Mouse (Mus musculus): ENCODE measurements around the gene Ankrd13a. TPM values are rescaled to one million over a fixed set of nuclear protein-coding genes. Genes with fewer than 3 reads are reported as not detected.
A peak's percentile ranks its signal among the peaks of the same experiment; 100 is the strongest.
"Not testable (repeated sequence)": the region's sequence is repeated elsewhere in the genome, so short reads cannot be mapped to it uniquely, and the experiment has no call there.

Gene Ankrd13a
- polyA plus RNA-seq, 1 experiment, result 118 TPM

DNA sequence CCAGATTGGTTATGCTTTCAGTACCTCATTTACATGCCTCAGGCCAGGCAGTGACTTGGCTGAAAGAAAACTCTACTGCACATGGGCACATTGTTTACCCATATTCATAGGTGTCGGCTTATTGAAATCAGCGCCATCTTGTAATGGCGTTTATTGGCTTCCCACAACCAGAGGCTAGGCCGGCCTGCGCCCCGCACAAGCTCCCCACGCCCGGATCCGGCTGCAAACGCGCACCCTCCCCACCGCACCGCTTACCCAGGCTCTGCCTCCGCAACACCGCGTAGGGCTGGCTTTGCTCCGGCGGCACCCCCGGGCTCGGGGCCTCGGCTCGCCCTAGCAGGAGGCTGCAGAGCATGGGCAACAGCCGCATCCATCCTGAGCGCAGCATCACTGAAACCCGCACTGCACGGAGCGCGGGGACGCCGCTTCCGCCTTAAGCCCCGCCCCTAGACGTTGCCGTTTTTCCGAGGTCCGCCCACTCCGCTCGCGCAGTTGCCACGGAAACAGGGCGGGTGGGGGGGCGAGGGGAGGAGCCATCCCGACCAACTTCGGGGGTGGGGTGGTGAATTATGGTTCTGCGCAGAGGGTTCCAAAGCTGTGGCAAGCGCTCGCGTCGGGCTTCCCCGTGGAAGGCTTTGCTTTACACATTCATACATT, 39.2 kb downstream of the Ankrd13a start:
- TF ChIP-seq GATA1 (IDR thresholded peaks at IDR 0.05; ENCODE audit: borderline replicate concordance, low read length) (no peak), FLI1 (IDR thresholded peaks at IDR 0.05; ENCODE audit: low read length) (no peak)
- H3K9me3 ChIP-seq, result no peaks in the 10 kb centered on the region
- H3K4me3 ChIP-seq (replicated peaks), result peak overlapping the region; percentile 96
- H3K27me3 ChIP-seq (replicated peaks), result no peaks in the 10 kb centered on the region
- H3K4me1 ChIP-seq, result peaks cover 65% of the 10 kb centered on the region
- H3K36me3 ChIP-seq (replicated peaks; ENCODE audit: low read length), result peaks cover 31% of the 10 kb centered on the region

DNA sequence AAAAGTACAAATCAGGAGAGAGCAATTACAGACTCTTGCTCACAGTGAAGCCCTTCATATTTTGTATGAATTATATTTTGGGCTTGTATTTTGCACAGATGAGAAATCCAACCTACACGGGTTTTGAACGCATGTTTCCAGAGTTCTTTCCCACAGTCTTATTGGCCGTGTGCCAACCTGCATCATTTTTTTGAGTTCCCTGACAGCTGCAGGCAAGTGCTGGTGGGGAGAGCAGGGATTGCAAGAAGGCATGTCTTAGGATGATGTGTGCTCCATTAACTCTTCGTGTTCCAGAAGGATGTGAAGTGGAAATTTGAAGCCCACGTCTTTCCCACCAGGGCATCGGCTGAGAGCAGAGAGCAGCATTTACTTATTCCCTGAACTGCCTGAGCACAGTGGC, 42.1 kb downstream of the Ankrd13a start:
- no peaks in the 10 kb centered on the region for H3K27me3 ChIP-seq (replicated peaks)
- TF ChIP-seq GATA1 (IDR thresholded peaks at IDR 0.05; ENCODE audit: borderline replicate concordance, low read length) (no peak), FLI1 (IDR thresholded peaks at IDR 0.05; ENCODE audit: low read length) (no peak)
- H3K4me3 ChIP-seq (replicated peaks), result no peak overlapping the region
- peaks cover 41% of the 10 kb centered on the region for H3K4me1 ChIP-seq
- H3K9me3 ChIP-seq, result peaks cover 10% of the 10 kb centered on the region
- H3K36me3 ChIP-seq (replicated peaks; ENCODE audit: low read length), result peaks cover 14% of the 10 kb centered on the region

DNA sequence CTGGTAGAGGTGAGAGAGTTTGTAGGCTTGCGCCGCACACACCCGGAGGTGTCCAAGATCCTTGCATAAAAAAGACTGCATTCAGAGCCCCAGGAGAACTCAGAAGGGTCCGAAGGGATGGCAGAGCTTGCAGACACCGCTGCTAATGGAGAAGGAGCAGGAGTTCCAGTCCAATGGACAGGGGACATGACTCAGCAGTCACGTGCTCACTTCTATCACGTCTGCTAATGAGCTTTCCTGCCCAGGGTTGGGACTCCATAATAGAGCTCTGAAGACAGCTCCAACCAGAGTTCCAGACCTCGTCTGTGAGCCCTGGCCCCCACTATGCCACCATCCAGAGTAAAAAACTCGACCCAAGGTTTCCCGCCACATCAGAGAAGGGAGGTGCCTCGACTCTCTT, 43.6 kb downstream of the Ankrd13a start:
- Histone ChIP-seq H3K4me1 (peaks cover 29% of the 10 kb centered on the region), H3K36me3 (replicated peaks; ENCODE audit: low read length) (peaks cover 10% of the 10 kb centered on the region), H3K9me3 (peaks cover 14% of the 10 kb centered on the region), H3K27me3 (replicated peaks) (no peaks in the 10 kb centered on the region), H3K4me3 (replicated peaks) (peak overlapping the region; percentile 70)
- TF ChIP-seq FLI1 (IDR thresholded peaks at IDR 0.05; ENCODE audit: low read length) (no peak), GATA1 (IDR thresholded peaks at IDR 0.05; ENCODE audit: borderline replicate concordance, low read length) (no peak)

DNA sequence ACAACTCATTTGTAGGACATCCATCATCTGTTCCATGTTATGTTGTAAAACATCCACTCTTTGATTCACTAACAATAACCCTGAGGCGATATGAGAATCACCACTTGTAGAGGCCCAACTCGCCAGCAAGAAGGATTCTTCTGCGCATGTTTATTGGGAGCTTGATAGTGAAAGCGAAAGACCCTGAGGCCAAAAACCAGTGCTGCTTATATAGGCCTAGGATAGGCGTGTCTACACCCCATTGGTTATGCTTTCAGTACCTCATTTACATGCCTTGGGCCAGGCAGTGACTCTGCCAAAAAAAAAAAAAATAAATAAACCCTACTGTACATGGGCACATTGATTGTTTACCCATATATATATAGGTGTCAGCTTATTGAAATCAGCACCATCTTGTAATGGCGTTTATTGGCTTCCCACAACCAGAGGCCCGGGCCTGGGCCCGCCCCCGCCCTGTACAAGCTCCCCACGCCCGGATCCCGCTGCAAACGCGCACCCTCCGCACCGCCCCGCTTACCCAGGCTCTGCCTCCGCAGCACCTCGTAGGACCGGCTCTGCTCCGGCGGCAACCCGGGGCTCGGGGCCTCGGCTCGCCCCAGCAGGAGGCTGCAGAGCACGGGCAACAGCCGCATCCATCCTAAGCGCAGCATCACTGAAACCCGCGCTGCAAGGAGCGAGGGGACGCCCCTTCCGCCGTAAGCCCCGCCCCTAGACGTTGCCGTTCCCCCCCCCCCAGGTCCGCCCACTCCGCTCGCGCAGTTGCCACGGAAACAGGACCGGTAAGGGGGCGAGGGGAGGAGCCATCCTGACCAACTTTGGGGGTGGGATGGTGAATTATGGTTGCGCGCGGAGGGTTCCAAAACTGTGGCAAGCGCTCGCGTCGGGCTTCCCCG, 48.6 kb downstream of the Ankrd13a start, which contains the start of gene 1500011B03Rik:
Gene 1500011B03Rik (minus strand): TSS at position 673 of the 893 bp plus-strand sequence.
- peaks cover 10% of the 10 kb centered on the region for H3K36me3 ChIP-seq (replicated peaks; ENCODE audit: low read length)
- no peak for TF ChIP-seq GATA1 (IDR thresholded peaks at IDR 0.05; ENCODE audit: borderline replicate concordance, low read length)
- no peak for TF ChIP-seq FLI1 (IDR thresholded peaks at IDR 0.05; ENCODE audit: low read length)
- peaks cover 30% of the 10 kb centered on the region for H3K4me1 ChIP-seq
- peak within 1 kb of the TSS; percentile 92 for H3K4me3 ChIP-seq (replicated peaks)
- H3K27me3 ChIP-seq (replicated peaks), result peaks cover 3% of the 10 kb centered on the region
- peaks cover 14% of the 10 kb centered on the region for H3K9me3 ChIP-seq

DNA sequence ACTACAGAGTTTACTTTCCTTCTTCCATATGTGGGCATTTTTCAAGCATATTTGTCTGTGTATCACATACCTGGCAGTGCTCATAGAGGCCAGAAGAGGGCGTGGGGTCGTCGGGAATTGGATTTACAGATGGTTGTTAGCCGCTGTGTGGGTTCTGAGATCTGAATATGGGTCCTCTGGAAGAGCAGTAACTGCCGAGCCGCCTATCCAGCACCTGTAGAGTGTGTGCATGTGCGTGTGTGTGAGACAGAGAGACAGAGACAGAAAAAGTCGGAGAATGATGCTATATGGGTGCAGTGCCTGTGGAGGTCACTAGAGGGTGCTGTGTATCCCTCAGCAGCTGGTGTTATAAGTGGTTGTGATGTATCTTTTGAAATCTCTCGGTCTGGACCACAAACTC, 49.7 kb downstream of the Ankrd13a start:
- no peak for TF ChIP-seq FLI1 (IDR thresholded peaks at IDR 0.05; ENCODE audit: low read length)
- no peak for TF ChIP-seq GATA1 (IDR thresholded peaks at IDR 0.05; ENCODE audit: borderline replicate concordance, low read length)
- peaks cover 10% of the 10 kb centered on the region for H3K36me3 ChIP-seq (replicated peaks; ENCODE audit: low read length)
- peaks cover 18% of the 10 kb centered on the region for H3K9me3 ChIP-seq
- H3K4me3 ChIP-seq (replicated peaks), result peak overlapping the region; percentile 84
- peaks cover 3% of the 10 kb centered on the region for H3K27me3 ChIP-seq (replicated peaks)
- peaks cover 21% of the 10 kb centered on the region for H3K4me1 ChIP-seq

DNA sequence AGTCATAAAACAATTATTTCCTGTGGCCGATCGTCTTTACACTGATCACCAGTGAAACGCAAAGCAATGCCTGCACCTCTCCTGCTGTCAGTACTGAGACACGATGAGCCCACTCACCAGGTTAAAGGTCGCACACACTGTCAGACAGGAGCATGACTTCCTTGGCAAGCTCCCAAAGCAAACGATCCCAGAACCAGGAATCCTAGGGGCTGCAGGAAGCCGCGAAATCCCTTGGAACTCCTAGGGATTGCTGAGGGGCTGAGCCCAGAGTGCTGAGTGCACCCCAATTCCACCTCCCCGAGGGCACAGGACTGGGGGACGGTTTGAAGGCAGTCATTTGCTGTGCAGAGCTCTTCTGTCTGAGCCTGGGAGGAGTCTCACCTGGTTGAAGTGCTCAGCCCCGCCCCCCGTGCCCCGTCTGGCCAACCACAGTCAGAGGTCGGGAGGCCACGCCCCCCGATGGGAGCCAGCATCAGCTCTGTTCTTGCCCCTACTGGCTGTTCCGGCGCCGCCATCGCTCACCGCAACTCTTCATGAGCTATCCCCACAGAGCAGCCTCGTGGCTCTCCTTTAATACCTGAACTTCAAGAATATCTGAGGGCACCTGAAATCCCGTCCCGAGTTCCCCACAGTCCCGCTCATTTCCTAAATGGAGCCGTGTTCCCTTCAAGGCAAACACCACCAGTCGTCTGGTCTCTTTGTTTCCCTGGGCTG, 51.7 kb downstream of the Ankrd13a start:
- H3K36me3 ChIP-seq (replicated peaks; ENCODE audit: low read length), result peaks cover 5% of the 10 kb centered on the region
- H3K9me3 ChIP-seq, result peaks cover 11% of the 10 kb centered on the region
- no peak for TF ChIP-seq GATA1 (IDR thresholded peaks at IDR 0.05; ENCODE audit: borderline replicate concordance, low read length)
- TF ChIP-seq FLI1 (IDR thresholded peaks at IDR 0.05; ENCODE audit: low read length), result no peak
- H3K4me1 ChIP-seq, result peaks cover 19% of the 10 kb centered on the region
- peaks cover 6% of the 10 kb centered on the region for H3K27me3 ChIP-seq (replicated peaks)
- peak overlapping the region; percentile 85 for H3K4me3 ChIP-seq (replicated peaks)

DNA sequence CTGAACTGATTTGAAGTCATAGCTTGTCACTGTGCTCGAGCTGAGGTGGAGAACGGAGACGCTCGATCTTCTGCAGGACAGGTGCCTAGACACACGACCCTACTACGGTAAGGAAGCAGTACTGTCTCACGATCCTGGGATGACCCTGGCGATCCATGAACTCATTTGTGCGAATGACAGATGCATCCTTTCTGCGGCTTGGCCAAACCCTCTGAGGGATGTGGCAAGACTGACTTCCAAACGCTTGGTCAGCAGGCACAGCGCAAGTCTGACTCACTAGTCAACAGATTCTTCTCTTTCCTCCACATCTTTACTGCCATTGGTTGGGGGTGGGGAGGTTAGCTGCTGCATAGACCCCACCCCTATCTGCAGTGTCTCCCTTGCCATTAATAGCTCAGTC, 53.0 kb downstream of the Ankrd13a start:
- Histone ChIP-seq H3K4me1 (peaks cover 19% of the 10 kb centered on the region), H3K4me3 (replicated peaks) (peak overlapping the region; percentile 70), H3K9me3 (peaks cover 4% of the 10 kb centered on the region; the same call in 1 of the 2 replicates), H3K27me3 (replicated peaks) (peaks cover 6% of the 10 kb centered on the region), H3K36me3 (replicated peaks; ENCODE audit: low read length) (no peaks in the 10 kb centered on the region)
- TF ChIP-seq GATA1 (IDR thresholded peaks at IDR 0.05; ENCODE audit: borderline replicate concordance, low read length), result no peak
- no peak for TF ChIP-seq FLI1 (IDR thresholded peaks at IDR 0.05; ENCODE audit: low read length)

DNA sequence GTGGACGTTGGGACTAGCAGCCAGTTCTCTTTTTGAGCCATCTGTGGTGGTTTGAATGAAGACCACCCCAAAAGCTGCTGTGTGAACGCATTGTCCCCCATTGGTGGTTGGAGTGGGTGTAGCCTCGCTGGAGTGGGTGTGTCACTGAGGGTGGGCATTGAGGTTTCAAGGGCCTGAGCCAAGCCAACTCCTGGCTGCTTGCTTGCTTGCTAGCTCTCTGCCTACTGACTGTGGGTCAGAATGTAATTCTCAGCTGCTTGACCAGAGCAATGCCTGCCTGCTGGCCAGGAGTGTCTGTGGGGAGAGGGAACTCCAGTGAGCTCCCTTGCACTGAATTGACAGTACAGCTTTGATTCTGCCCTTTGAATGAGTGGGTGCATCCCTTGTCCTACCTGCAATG, 55.3 kb downstream of the Ankrd13a start:
- TF ChIP-seq FLI1 (IDR thresholded peaks at IDR 0.05; ENCODE audit: low read length) (no peak), GATA1 (IDR thresholded peaks at IDR 0.05; ENCODE audit: borderline replicate concordance, low read length) (no peak)
- no peaks in the 10 kb centered on the region for H3K36me3 ChIP-seq (replicated peaks; ENCODE audit: low read length)
- H3K4me1 ChIP-seq, result peaks cover 13% of the 10 kb centered on the region
- H3K27me3 ChIP-seq (replicated peaks), result peaks cover 15% of the 10 kb centered on the region
- H3K4me3 ChIP-seq (replicated peaks), result no peak overlapping the region
- peaks cover 4% of the 10 kb centered on the region; the same call in 1 of the 2 replicates for H3K9me3 ChIP-seq

DNA sequence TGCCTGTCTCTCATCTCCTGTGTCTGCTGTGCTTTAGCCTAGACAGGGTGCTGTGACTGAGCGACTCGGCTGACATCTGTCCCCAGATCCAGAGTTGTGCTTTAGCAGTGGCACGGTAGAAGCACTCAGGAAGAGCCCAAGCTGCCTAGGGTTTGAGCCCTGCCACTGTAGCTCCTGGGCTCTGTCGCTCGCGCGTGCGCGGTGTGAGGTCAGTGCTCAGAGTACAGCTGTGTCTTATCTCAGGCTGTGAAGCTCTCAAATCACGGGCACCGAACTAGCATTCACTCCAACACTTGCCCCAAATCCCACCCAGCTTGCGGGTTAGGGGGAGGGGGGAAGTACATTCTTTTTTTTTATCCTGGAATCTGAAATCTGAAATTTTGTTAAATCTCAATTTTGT, 62.4 kb downstream of the Ankrd13a start:
- H3K27me3 ChIP-seq (replicated peaks), result peaks cover 33% of the 10 kb centered on the region
- H3K9me3 ChIP-seq, result no peaks in the 10 kb centered on the region
- no peaks in the 10 kb centered on the region for H3K36me3 ChIP-seq (replicated peaks; ENCODE audit: low read length)
- no peak for TF ChIP-seq GATA1 (IDR thresholded peaks at IDR 0.05; ENCODE audit: borderline replicate concordance, low read length)
- TF ChIP-seq FLI1 (IDR thresholded peaks at IDR 0.05; ENCODE audit: low read length), result no peak
- no peaks in the 10 kb centered on the region for H3K4me1 ChIP-seq
- no peak overlapping the region for H3K4me3 ChIP-seq (replicated peaks)

DNA sequence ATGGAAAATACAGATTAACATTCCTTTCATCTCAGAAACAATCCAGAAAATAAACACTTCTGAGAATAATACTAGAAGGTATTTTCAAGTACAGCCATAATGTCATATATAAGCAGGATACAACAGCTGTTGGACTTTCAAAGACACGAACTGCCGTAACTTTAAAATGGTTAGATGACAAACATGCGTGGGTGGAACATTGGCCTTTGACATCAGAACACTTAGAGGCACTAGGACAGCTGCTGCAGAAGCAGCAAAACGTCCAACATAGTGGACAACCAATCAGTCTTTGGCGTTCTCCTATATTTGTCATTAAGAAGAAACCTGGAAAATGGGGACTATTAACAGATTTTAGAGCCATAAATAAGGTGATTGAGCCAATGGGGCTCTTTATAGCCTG, 66.0 kb downstream of the Ankrd13a start:
- H3K4me1 ChIP-seq; H3K36me3 ChIP-seq (replicated peaks; ENCODE audit: low read length); H3K4me3 ChIP-seq (replicated peaks); H3K9me3 ChIP-seq: not testable (repeated sequence)
- H3K27me3 ChIP-seq (replicated peaks), result peaks cover 35% of the 10 kb centered on the region

DNA sequence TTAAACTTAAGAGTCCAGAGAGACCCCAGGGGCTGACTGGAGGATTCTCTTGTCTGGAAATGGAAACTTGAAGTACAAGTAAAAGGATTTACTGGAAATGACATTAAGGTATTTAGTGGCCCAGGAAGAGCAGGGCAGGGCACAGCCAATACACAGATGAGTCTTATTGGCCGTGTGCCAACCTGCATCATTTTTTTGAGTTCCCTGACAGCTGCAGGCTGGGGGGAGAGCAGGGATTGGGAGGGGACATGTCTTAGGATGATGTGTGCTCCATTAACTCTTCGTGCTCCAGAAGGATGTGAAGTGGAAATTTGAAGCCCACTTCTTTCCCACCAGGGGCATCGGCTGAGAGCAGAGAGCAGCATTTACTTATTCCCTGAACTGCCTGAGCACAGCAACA, 67.7 kb downstream of the Ankrd13a start:
- H3K9me3 ChIP-seq; H3K4me3 ChIP-seq (replicated peaks); H3K36me3 ChIP-seq (replicated peaks; ENCODE audit: low read length); H3K4me1 ChIP-seq: not testable (repeated sequence)
- H3K27me3 ChIP-seq (replicated peaks), result peaks cover 39% of the 10 kb centered on the region
